Mouse (Mus musculus): ENCODE measurements at regions not wholly inside any gene's neighbourhood (a gene's known extent, or its start where the extent isn't known, plus 50 kb on each side); places are given as distances from the start of the nearest gene placed in this dataset.
"Not testable (repeated sequence)": the region's sequence is repeated elsewhere in the genome, so short reads cannot be mapped to it uniquely, and the experiment has no call there.

DNA sequence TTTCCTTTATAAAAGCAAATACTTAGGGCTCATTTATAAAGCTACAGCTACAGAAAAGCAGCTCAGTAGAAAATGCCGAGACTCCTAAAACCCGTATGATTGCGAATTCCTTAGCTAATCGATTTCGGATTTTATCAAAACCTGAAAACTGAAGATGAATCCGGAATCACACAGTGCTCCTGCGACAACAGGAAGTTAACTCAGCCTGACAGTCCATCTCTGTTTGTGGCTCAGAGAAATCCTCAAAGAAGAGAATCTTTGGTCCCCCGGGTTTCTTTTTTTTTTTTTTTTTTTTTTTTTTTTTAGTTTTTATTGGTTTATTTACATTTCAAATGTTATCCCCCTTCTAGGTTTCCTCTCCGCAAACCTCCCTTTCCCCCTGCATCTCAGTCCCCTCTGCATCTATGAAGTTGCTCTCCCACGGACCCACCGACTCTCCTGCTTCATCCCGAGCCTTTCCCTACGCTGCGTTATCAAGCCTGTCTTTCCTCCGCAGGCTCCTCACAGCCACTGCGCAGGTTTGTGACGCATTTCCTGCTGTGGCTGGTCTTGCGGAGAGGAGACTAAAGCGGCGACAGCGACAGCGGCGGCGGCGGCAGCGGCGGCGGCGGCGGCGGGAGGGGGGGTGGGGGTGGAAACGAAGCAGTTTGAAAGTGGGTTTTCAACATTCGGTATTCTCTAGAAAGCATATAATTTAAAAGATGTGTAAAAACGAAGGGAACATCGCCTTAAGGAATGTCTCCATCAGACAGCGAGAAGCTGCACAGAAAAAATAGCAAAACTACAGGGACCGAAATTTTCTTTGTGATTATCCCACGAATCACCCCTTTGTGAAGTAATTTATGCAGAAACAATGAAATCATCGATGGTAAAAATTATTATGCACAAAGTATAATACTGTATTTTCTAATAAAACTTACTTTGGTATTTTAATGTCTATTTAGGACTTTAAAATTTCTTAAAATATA is 352.3 kb upstream of the Snrpn start:
- Histone ChIP-seq H3K4me2 (peak overlapping the region; percentile 8; the same call in 1 of the 2 replicates), H3K4me3 (replicated peaks) (peak overlapping the region; percentile 36)
- ATAC-seq (ENCODE audit: low FRiP score), result peak; percentile 97
- H3K27me3 ChIP-seq; H3K9me3 ChIP-seq; H3K9ac ChIP-seq; H3K4me1 ChIP-seq; H3K27ac ChIP-seq; H3K36me3 ChIP-seq (replicated peaks): not testable (repeated sequence)
- 17% methylated on average over 39 of the region's 39 CpGs for WGBS

DNA sequence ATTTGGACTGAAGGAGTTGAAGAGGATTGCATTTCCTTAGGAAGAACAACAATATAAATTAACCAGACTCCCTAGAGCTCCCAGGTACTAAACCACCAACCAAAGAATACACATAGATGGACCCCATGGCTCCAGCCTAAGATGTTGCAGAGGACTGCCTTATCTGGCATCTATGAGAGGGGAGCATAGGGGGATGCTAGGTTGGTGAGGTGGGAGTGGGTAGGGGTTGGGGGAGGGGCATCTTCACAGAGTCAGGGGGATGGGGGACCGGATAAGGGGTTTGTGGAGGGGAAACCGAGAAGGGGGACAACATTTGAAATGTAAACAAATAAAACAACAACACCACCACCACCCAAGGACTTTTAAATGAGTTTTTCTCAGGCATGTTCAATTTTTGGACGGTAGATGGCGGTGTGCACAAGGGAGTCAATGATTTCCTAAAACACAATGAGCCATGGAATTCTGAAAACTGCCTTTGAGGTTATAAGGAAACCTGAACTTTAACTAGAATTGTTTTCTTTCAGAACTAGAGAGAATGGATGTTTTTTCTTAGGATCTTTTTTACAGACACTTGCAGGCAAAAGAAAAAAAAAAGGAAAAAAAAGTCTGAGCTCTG is 347.9 kb upstream of the Snrpn start:
- H3K4me1 ChIP-seq; H3K9me3 ChIP-seq; H3K9ac ChIP-seq; H3K27ac ChIP-seq; H3K4me2 ChIP-seq; H3K4me3 ChIP-seq (replicated peaks); H3K36me3 ChIP-seq (replicated peaks); H3K27me3 ChIP-seq: not testable (repeated sequence)
- 0 out of 2 replicates have a peak, but pooled peaks have one; percentile 36 for ATAC-seq (ENCODE audit: low FRiP score)
- 5% methylated on average over 4 of the region's 4 CpGs for WGBS

DNA sequence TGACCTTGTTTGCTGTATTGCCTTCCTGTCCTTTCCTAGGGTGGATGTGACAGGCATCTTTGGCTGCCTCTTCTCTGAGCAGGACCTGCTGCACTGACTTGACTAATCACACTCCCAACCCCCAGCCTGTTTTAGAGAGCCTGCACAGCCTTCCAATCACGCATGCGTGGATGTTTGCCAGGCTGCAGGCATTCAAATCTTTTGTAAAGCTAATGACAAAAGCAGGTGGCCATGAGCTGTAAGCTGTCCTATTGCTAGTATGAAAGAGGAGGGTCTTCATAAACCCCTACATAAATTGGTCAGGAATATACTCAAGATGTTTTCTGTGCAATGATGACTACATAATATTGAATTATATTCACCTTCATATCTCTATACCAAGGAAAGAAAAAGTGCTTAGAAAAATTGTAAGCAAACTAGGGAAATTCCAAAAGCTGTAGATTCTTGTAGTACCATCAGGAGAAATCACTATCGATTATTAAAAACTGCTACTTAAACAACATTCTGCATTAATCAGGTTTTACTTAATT is 310.1 kb upstream of the Snrpn start:
- ATAC-seq (ENCODE audit: low FRiP score), result peak; percentile 78
- not testable (repeated sequence) for H3K4me3 ChIP-seq (replicated peaks); H3K9ac ChIP-seq; H3K36me3 ChIP-seq (replicated peaks); H3K9me3 ChIP-seq; H3K27me3 ChIP-seq; H3K4me1 ChIP-seq
- 44% methylated on average over 3 of the region's 3 CpGs for WGBS
- peak overlapping the region; percentile 31 for H3K4me2 ChIP-seq
- H3K27ac ChIP-seq, result peak overlapping the region; percentile 75

DNA sequence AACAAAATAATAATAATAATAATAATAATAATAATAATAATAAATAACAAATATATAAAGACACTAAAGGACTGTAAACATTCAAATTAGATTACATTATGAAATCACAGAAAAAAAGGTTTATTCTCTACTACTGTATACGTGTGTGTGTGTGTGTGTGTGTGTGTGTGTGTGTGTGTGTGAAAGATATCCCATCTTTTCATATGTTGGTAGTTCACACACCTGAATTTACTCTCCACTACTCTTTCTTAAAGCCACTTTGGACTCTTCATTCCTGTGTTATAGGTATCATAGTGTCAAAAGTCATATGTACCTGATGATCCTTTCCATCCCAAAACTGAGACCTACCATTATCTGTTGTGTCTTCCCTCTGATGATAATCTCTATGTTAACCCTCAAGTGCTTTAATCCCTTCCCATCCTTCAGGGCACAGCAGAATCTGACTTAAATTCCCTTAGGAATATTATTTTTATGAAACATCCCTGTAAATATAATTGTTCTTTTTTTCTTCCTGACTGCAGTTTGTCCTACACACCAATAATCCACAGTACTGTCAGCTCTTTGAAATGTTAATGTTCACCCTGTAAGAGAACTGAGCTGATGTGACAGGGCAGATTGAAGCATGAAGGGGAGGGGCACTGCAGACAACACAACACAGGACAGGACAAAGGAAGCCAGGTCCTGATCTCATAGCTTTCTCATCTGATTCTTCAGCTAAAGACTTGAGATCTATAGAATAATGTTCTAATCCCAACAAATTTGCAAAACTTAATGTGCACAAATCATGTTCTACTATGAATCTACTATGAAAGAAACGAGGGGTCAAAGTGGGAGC is 309.4 kb upstream of the Snrpn start:
- peak overlapping the region; percentile 75 for H3K27ac ChIP-seq

DNA sequence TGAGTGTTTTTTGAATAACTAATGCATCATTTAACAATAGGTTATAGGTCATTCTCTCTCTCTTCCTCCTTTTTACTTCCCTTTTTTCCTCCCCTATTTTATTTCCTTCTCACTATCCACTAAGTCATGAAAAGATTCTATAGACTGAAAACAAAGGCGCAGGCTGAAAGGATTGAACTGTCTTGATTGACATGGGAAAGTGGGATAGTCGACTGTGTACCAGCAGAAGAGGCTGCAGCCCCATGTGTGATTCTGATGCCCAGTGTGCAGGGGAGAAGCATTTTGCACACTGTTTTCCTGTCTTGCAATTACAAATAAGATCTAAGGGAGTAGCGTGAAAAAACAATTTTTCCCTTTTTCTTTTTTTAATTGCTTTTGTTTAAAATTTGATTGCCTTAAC is 298.8 kb upstream of the Snrpn start:
- WGBS, result 45% methylated on average over 3 of the region's 3 CpGs
- no peaks in the 10 kb centered on the region for H3K27me3 ChIP-seq
- H3K4me3 ChIP-seq (replicated peaks), result no peak overlapping the region
- no peak overlapping the region for H3K9ac ChIP-seq
- no peak overlapping the region for H3K4me2 ChIP-seq
- no peaks in the 10 kb centered on the region for H3K9me3 ChIP-seq
- H3K27ac ChIP-seq, result no peak overlapping the region
- H3K36me3 ChIP-seq (replicated peaks), result no peaks in the 10 kb centered on the region
- H3K4me1 ChIP-seq, result no peaks in the 10 kb centered on the region
- peak; percentile 68; the same call in 1 of the 2 replicates for ATAC-seq (ENCODE audit: low FRiP score)

More for the DNA sequence above, 309.4 kb upstream of the Snrpn start:
- peak overlapping the region; percentile 31 for H3K4me2 ChIP-seq
- 55% methylated on average over 2 of the region's 2 CpGs for WGBS
- H3K27me3 ChIP-seq; H3K36me3 ChIP-seq (replicated peaks); H3K9me3 ChIP-seq; H3K9ac ChIP-seq; H3K4me1 ChIP-seq: not testable (repeated sequence)
- H3K4me3 ChIP-seq (replicated peaks), result 0 out of 2 replicates have a peak overlapping the region, but pooled peaks have one; percentile 2
- ATAC-seq (ENCODE audit: low FRiP score), result peak; percentile 86

DNA sequence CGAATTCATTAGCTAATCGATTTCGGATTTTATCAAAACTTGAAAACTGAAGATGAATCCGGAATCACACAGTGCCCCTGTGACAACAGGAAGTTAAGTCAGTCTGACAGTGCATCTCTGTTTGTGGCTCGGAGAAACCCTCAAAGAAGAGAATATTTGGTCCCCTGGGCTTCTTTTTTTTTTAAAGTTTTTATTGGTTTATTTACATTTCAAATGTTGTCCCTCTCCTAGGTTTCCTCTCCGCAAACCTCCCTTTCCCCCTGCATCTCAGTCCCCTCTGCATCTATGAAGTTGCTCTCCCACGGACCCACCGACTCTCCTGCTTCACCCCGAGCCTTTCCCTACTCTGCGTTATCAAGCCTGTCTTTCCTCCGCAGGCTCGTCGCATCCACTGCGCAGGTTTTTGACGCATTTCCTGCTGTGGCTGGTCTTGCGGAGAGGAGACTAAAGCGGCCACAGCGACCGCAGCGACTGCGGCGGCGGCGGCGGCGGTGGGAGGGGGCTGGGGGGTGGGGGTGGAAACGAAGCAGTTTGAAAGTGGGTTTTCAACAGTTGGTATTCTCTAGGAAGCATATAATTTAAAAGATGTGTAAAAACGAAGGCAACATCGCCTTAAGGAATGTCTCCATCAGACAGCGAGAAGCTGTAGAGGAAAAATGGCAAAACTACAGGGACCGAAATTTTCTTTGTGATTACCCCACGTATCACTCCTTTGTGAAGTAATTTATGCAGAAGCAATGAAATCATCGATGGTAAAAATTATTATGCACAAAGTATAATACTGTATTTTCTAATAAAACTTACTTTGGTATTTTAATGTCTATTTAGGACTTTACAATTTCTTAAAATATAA is 251.2 kb upstream of the Snrpn start:
- H3K4me2 ChIP-seq, result peak overlapping the region; percentile 34
- 0 out of 2 replicates have a peak overlapping the region, but pooled peaks have one; percentile 53 for H3K27ac ChIP-seq
- H3K4me3 ChIP-seq (replicated peaks), result peak overlapping the region; percentile 40
- not testable (repeated sequence) for H3K27me3 ChIP-seq; H3K36me3 ChIP-seq (replicated peaks); H3K4me1 ChIP-seq; H3K9ac ChIP-seq; H3K9me3 ChIP-seq
- 13% methylated on average over 33 of the region's 33 CpGs for WGBS
- ATAC-seq (ENCODE audit: low FRiP score), result peak; percentile 97

DNA sequence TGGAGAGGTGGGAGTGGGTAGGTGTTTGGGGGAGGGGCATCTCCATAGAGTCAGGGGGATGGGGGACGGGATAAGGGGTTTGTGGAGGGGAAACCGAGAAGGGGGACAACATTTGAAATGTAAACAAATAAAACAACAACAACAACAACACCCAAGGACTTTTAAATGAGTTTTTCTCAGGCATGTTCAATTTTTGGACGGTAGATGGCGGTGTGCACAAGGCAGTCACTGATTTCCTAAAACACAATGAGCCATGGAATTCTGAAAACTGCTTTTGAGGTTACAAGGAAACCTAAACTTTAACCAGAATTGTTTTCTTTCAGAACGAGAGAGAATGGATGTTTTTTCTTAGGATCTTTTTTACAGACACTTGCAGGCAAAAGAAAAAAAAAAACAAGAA is 246.9 kb upstream of the Snrpn start:
- H3K27me3 ChIP-seq; H3K36me3 ChIP-seq (replicated peaks); H3K4me1 ChIP-seq; ATAC-seq (ENCODE audit: low FRiP score); H3K27ac ChIP-seq; H3K4me3 ChIP-seq (replicated peaks); H3K4me2 ChIP-seq; H3K9me3 ChIP-seq; H3K9ac ChIP-seq: not testable (repeated sequence)
- 11% methylated on average over 5 of the region's 5 CpGs for WGBS

DNA sequence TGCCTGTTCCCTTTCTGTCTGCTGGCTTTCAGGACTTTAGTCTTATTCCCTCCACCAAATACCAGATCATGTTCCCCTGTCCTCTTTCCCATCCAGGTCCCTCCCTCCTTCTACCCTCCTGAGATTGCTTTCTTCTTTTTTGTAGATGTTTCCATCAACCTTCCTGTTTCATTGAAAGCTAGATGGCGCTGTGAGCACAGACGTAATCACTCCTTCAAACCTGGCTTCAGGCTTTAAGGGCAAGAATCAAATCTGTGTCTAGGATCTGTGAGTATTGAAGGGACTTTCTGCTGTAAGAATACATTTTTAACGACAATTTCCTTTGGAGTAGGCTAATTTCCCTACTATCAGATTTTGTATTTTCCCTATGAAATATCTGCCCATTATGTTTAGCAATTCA is 234.0 kb upstream of the Snrpn start:
- not testable (repeated sequence) for H3K36me3 ChIP-seq (replicated peaks); H3K4me3 ChIP-seq (replicated peaks); H3K9me3 ChIP-seq; H3K27ac ChIP-seq; H3K4me1 ChIP-seq; H3K9ac ChIP-seq; H3K4me2 ChIP-seq; ATAC-seq (ENCODE audit: low FRiP score); H3K27me3 ChIP-seq
- WGBS, result 22% methylated on average over 3 of the region's 3 CpGs

DNA sequence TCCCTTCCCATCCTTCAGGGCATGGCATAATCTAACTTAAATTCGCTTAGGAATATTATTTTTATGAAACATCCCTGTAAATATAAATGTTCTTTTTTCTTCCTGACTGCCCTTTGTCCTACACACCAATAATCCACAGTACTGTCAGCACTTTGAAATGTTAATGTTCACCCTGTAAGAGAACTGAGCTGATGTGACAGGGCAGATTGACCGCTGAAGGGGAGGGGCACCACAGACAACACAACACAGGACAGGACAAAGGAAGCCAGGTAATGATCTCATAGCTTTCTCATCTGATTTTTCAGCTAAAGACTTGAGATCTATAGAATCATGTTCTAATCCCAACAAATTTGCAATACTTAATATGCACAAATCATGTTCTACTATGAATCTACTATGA is 212.2 kb upstream of the Snrpn start:
- ATAC-seq (ENCODE audit: low FRiP score); H3K36me3 ChIP-seq (replicated peaks); H3K9ac ChIP-seq; H3K9me3 ChIP-seq; H3K27me3 ChIP-seq; H3K4me1 ChIP-seq; H3K4me2 ChIP-seq; H3K4me3 ChIP-seq (replicated peaks); H3K27ac ChIP-seq: not testable (repeated sequence)
- 72% methylated on average over 2 of the region's 2 CpGs for WGBS
